Mouse (Mus musculus): ENCODE data around the gene Sae1. TPM values are rescaled to one million over a fixed set of nuclear protein-coding genes. Genes with fewer than 3 reads are reported as not detected.

Sae1 gene
- polyA plus RNA-seq, 1 experiment from 2014 or later = 365 TPM

DNA sequence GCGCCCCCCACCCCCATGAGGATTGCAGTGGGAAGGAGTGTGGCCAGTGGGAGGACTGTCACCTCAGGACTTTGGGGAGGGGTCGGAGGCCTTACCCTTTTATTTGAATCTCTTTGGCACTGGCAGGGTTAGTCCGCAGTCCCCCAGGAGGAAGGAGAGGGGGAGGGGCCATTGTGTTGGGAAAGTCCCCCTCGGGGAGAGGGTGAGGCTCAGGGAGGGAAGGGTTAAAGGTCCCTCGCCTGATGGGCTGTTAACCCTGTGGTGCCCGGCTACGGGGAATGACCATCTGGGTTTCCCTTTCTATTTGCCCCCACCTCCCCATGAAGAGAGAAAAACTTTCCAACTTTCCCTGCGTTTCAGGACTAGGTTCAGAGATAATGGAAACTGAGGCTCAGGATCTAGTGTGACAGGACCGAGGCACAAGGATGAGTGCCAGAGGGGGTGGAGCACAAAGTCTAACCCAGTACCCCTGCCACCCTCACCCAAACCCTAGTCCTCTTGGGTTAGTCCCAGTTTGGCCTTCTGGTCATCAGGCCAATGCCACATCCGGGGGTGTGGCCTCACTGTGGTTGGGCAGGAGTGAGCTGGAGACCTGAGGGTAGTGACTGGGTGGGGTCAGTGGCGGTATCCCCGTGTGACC lies 74.8 kb downstream of the Sae1 start:
- Histone ChIP-seq H3K4me1 (ENCODE audit: insufficient read depth) (peaks cover 17% of the 10 kb centered on the region), H3K9ac (peak overlapping the region; percentile 81), H3K4me3 (ENCODE audit: low read depth, low read length) (peak overlapping the region; percentile 59), H3K27me3 (ENCODE audit: insufficient read depth, low read length) (peaks cover 12% of the 10 kb centered on the region), H3K36me3 (ENCODE audit: insufficient read depth) (no peaks in the 10 kb centered on the region), H3K4me2 (peak overlapping the region; percentile 100), H3K9me3 (ENCODE audit: low read depth, low read length) (no peaks in the 10 kb centered on the region), H3K27ac (ENCODE audit: low read depth) (peak overlapping the region; percentile 95)
- no peak for TF ChIP-seq CTCF (IDR thresholded peaks at IDR 0.05; ENCODE audit: low read depth)
- DNase-seq (peak; percentile 88), ATAC-seq (ENCODE audit: insufficient read depth) (peak; percentile 10; the same call in 1 of the 2 replicates)
- under 1% methylated on average over 12 of the region's 12 CpGs for WGBS

DNA sequence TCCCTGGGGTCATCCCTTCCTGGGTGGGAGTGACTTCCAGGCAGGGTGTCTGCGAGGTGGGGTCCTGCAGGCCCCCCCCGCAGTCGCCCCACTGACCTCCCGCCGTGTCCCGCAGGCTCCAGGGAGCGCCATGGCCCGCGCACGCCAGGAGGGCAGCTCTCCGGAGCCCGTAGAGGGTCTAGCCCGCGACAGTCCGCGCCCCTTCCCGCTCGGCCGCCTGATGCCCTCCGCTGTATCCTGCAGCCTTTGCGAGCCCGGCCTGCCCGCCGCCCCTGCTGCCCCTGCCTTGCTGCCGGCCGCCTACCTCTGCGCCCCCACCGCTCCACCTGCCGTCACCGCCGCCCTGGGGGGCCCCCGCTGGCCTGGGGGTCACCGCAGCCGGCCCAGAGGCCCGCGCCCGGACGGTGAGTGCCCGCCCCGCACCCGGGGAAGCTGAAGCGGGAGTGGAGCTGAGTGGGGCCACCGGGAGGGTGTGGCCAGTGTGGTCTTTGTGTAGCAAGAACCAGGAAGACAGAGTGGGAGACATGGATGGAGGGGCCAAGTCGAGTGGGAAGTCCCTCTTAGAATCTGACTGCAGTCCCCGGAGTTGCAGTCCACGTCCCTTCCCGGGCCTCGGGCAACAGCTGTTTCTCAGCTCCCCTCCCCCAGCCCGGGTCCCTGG lies 75.5 kb downstream of the Sae1 start:
- H3K27ac ChIP-seq (ENCODE audit: low read depth) = peak overlapping the region; percentile 95
- peaks cover 12% of the 10 kb centered on the region for H3K27me3 ChIP-seq (ENCODE audit: insufficient read depth, low read length)
- no peaks in the 10 kb centered on the region for H3K36me3 ChIP-seq (ENCODE audit: insufficient read depth)
- H3K4me3 ChIP-seq (ENCODE audit: low read depth, low read length) = peak overlapping the region; percentile 59
- peak overlapping the region; percentile 78 for H3K9ac ChIP-seq
- WGBS = under 1% methylated on average over 49 of the region's 49 CpGs
- peak; percentile 52 for DNase-seq
- H3K9me3 ChIP-seq (ENCODE audit: low read depth, low read length) = no peaks in the 10 kb centered on the region
- H3K4me2 ChIP-seq = peak overlapping the region; percentile 100
- ATAC-seq (ENCODE audit: insufficient read depth) = peak; percentile 1; the same call in 1 of the 2 replicates
- H3K4me1 ChIP-seq (ENCODE audit: insufficient read depth) = peaks cover 17% of the 10 kb centered on the region
- TF ChIP-seq CTCF (IDR thresholded peaks at IDR 0.05; ENCODE audit: low read depth) = no peak

DNA sequence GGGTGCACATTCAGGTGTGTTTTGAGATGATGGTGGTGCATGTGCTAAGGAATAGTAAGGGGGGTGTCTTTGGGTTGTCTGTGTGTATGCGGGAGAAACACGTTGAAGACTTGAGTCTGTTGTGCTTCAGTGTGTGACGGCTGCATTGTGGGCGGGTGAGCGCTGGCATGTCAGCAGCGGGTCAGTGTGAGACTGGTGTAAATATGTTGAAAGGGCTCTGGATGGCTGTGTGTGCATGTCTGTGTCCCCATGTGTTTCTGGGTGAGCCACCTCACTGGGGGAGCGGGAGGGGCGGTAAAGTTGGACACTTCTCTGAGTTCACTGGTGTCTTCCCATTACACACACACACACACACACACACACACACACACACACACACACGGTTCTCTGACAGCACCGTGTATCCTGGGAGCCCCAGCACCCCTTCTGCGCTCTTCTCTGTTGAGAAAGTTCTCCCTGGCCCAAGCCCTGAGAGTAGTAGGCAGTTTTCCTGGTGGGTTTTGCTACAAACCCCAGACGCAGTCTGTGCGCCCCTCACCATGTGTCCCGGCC lies 76.1 kb downstream of the Sae1 start:
- 3% methylated on average over 14 of the region's 14 CpGs for WGBS

DNA sequence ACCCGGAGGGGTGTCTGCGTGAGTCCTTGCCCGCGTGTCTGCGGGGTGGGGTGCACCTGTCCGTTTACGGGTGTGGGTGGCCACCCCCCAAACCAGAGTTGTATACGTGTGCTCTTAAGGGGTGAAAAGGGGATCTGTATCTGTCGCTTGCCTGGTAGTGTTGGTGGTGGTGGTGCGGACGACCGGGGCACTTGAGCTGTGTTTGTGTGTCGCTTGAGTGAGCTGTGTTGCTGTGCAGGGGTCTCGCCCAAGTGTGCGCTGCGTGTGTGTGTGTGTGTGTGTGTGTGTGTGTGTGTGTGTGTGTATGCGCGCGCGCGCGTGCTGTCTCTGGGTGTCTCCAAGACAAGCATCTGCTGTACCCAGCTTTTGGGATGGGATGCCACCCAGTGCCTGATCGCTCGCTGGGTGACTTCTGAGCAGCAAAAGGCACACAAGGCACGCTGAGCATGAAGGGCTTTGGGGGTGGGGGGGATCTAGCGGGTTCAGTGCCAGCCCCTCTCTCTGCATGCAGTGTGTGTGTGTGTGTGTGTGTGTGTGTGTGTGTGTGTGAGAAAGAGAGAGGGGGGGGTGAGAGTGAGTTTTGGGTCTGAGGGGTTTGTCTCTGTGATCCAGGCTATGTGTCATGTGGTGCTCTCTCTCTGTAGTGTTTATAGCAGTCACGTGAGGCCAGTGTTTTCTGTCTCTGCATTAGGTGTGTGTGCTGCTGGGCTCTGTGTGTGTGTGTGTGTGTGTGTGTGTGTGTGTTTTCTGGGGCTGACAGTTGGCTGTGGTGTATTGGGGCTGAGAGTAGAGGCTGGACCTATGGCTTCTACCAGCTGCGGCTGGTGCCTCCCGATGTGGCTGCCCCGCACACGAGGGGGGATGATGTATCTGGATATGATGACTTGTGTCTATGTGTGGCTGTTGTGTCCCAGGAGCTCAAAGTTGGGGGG lies 76.8 kb downstream of the Sae1 start:
- TF ChIP-seq CTCF (IDR thresholded peaks at IDR 0.05; ENCODE audit: low read depth) = no peak
- Histone ChIP-seq H3K4me3 (ENCODE audit: low read depth, low read length) (peak overlapping the region; percentile 59), H3K9ac (peak overlapping the region; percentile 51; the same call in 1 of the 2 replicates), H3K27ac (ENCODE audit: low read depth) (peak overlapping the region; percentile 30; the same call in 1 of the 2 replicates), H3K27me3 (ENCODE audit: insufficient read depth, low read length) (peaks cover 12% of the 10 kb centered on the region), H3K36me3 (ENCODE audit: insufficient read depth) (no peaks in the 10 kb centered on the region), H3K4me1 (ENCODE audit: insufficient read depth) (peaks cover 17% of the 10 kb centered on the region), H3K9me3 (ENCODE audit: low read depth, low read length) (no peaks in the 10 kb centered on the region), H3K4me2 (peak overlapping the region; percentile 100)
- WGBS = under 1% methylated on average over 31 of the region's 31 CpGs
- DNase-seq = peak; percentile 37
- 0 out of 2 replicates have a peak, but pooled peaks have one; percentile 2 for ATAC-seq (ENCODE audit: insufficient read depth)

More for the DNA sequence above, 76.1 kb downstream of the Sae1 start:
- ATAC-seq (ENCODE audit: insufficient read depth) (no peak), DNase-seq (peak; percentile 45)
- H3K4me2 ChIP-seq = peak overlapping the region; percentile 100
- H3K4me1 ChIP-seq (ENCODE audit: insufficient read depth) = peaks cover 17% of the 10 kb centered on the region
- H3K27me3 ChIP-seq (ENCODE audit: insufficient read depth, low read length) = peaks cover 12% of the 10 kb centered on the region
- peak overlapping the region; percentile 95; the same call in 1 of the 2 replicates for H3K27ac ChIP-seq (ENCODE audit: low read depth)
- peak overlapping the region; percentile 59 for H3K4me3 ChIP-seq (ENCODE audit: low read depth, low read length)
- no peak for TF ChIP-seq CTCF (IDR thresholded peaks at IDR 0.05; ENCODE audit: low read depth)
- no peaks in the 10 kb centered on the region for H3K36me3 ChIP-seq (ENCODE audit: insufficient read depth)
- H3K9ac ChIP-seq = peak overlapping the region; percentile 78
- no peaks in the 10 kb centered on the region for H3K9me3 ChIP-seq (ENCODE audit: low read depth, low read length)

DNA sequence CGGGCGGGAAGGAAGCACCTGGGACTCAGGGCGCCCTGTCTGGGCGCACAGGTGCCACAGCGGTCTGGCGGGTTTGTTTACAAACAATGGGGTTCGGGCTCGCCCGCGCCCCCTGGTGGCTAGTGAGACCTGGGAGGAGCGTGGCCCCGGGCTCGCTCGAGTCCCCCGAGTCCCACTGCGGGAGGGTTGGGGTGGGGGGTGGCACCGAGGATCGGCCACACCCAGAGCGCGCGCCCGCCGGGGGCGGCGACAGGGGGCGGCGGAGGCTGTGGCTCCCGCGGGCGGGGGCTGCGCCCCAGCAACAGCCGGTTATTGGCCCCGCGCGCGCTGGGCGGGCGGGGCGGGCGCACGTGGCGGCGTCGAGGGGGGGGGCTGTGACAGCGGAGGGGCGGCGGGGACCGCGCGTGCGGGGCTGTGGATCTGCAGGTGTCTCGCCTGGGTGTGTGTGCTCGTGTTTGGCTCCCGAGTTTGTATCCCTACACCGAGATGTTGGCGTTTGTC lies 77.5 kb downstream of the Sae1 start:
- WGBS = under 1% methylated on average over 51 of the region's 56 CpGs
- H3K4me1 ChIP-seq (ENCODE audit: insufficient read depth) = peaks cover 17% of the 10 kb centered on the region
- peak overlapping the region; percentile 65; the same call in 1 of the 2 replicates for H3K27ac ChIP-seq (ENCODE audit: low read depth)
- TF ChIP-seq CTCF (IDR thresholded peaks at IDR 0.05; ENCODE audit: low read depth) = peak; percentile 71
- peaks cover 12% of the 10 kb centered on the region for H3K27me3 ChIP-seq (ENCODE audit: insufficient read depth, low read length)
- peak overlapping the region; percentile 51 for H3K9ac ChIP-seq
- DNase-seq = peak; percentile 72
- H3K4me2 ChIP-seq = peak overlapping the region; percentile 100
- peak overlapping the region; percentile 59 for H3K4me3 ChIP-seq (ENCODE audit: low read depth, low read length)
- H3K9me3 ChIP-seq (ENCODE audit: low read depth, low read length) = no peaks in the 10 kb centered on the region
- H3K36me3 ChIP-seq (ENCODE audit: insufficient read depth) = no peaks in the 10 kb centered on the region
- no peak for ATAC-seq (ENCODE audit: insufficient read depth)

DNA sequence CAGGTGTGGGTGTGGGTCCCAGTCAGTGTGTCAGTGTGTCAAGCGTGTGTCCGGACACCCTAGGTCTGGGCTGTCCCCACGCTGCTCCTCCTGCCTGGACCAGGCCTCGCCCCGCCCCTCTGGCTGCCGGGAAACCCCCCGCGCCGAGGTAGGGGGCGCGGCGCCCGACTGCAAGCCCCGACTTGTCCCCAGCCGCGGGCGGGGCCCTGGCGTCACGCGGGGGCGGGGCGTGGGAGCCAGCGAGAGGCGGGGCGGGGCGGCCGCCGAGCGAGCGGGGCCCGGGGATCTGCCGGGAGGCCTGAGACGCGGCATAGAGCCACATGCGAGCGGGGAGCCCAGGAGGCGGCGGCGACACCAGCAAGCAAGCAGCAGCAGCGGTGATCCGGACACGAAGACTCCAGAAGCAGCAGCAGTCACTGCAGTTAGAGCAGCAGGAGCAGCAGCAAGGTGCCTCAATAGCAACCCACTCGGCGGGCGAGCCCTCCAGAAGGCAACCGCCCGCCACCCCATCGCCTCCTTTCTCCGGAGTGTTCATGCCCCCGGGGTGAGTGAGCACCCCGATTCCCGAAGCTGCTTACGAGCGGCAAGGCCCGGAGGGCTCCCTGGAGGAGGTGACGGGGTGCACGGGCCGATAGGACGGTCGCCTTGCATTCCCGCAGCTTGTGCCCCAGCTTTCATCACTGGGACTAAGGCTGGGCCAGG lies 78.1 kb downstream of the Sae1 start:
- TF ChIP-seq CTCF (IDR thresholded peaks at IDR 0.05; ENCODE audit: low read depth) = no peak
- ATAC-seq (ENCODE audit: insufficient read depth) = peak; percentile 36
- Histone ChIP-seq H3K9ac (peak overlapping the region; percentile 51), H3K9me3 (ENCODE audit: low read depth, low read length) (no peaks in the 10 kb centered on the region), H3K4me1 (ENCODE audit: insufficient read depth) (peaks cover 17% of the 10 kb centered on the region), H3K36me3 (ENCODE audit: insufficient read depth) (no peaks in the 10 kb centered on the region), H3K27ac (ENCODE audit: low read depth) (peak overlapping the region; percentile 65; the same call in 1 of the 2 replicates), H3K4me3 (ENCODE audit: low read depth, low read length) (peak overlapping the region; percentile 59), H3K27me3 (ENCODE audit: insufficient read depth, low read length) (peaks cover 12% of the 10 kb centered on the region), H3K4me2 (peak overlapping the region; percentile 100)
- under 1% methylated on average over 56 of the region's 61 CpGs for WGBS
- DNase-seq = peak; percentile 87
